23 mouse cellular contexts compared by ENCODE assay signal in the genomic region with DNA sequence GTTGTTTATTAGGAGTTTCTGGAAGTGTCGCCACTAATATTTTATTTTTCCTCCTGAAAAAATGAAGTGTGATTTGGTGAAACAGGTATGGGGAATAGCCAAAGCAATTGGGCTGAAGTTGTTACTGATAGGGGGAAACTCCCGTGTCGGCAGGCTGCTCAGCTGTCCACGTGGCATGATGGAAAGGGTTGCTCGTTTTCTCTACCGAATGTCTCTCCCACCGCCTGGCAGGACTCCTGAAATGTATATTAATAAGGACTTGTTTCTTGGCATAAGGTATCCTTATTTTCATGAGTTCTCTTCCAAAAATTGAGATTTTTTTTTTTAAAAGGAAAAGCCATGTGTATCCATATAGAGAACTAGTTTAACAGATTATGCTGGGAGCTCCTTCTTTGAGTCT.
"Had no signal": no experiment of that assay in that cellular context is flagged by ENCODE, and none has a peak within 500 bp of the region (broad histone marks: within the 10 kb centered on the region; RNA-seq: fewer than 3 reads in every experiment).

No protein-coding gene starts in this region.

- H3K27me3 ChIP-seq: heart, embryonic 12.5 days; hindbrain, embryonic 13.5 days; hindbrain, embryonic 15.5 days; intestine, embryonic 15.5 days; limb, embryonic 12.5 days; liver, embryonic 13.5 days had no signal

- H3K4me2 ChIP-seq: heart, embryonic 12.5 days; hindbrain, embryonic 13.5 days; hindbrain, embryonic 15.5 days; intestine, embryonic 15.5 days; limb, embryonic 12.5 days; liver, embryonic 11.5 days; liver, embryonic 13.5 days had no signal

- DNase-seq: gastrocnemius, postnatal 14 days; gastrocnemius, postnatal 36 days; heart, adult 18-20 months; heart, postnatal 10 days; kidney, adult 18-20 months; kidney, adult 8-10 months; kidney, postnatal 10 days; kidney, postnatal 25 days; kidney, postnatal 4 days; liver; liver, embryonic 13.5 days had no signal

- H3K9ac ChIP-seq: heart, embryonic 12.5 days; hindbrain, embryonic 13.5 days; hindbrain, embryonic 15.5 days; intestine, embryonic 15.5 days; limb, embryonic 12.5 days; liver, embryonic 13.5 days had no signal

- H3K9me3 ChIP-seq: heart, embryonic 10.5 days; heart, embryonic 12.5 days; hindbrain, embryonic 13.5 days; hindbrain, embryonic 15.5 days; intestine, embryonic 15.5 days; limb, embryonic 10.5 days; limb, embryonic 12.5 days; liver, embryonic 13.5 days had no signal

- H3K4me3 ChIP-seq: heart, embryonic 10.5 days; heart, embryonic 12.5 days; hindbrain, embryonic 13.5 days; hindbrain, embryonic 15.5 days; intestine, embryonic 15.5 days; layer of hippocampus, adult 2 months; left cerebral cortex, adult 2 months; limb, embryonic 10.5 days; limb, embryonic 12.5 days; liver, embryonic 13.5 days had no signal

- ATAC-seq: hindbrain, postnatal 0 days; intestine, embryonic 15.5 days; intestine, postnatal 0 days had no signal

- H3K4me1 ChIP-seq: heart, embryonic 10.5 days; heart, embryonic 12.5 days; intestine, embryonic 15.5 days; limb, embryonic 12.5 days; liver, embryonic 13.5 days had no signal

- H3K36me3 ChIP-seq: heart, embryonic 10.5 days; heart, embryonic 12.5 days; hindbrain, embryonic 13.5 days; hindbrain, embryonic 15.5 days; intestine, embryonic 15.5 days; limb, embryonic 10.5 days; limb, embryonic 12.5 days; liver, embryonic 13.5 days had no signal

- H3K27ac ChIP-seq: heart, embryonic 10.5 days; hindbrain, embryonic 13.5 days; hindbrain, embryonic 15.5 days; hindbrain, postnatal 0 days; intestine, embryonic 15.5 days; layer of hippocampus, adult 2 months; left cerebral cortex, adult 2 months; limb, embryonic 10.5 days; limb, embryonic 12.5 days; liver, embryonic 13.5 days had no signal
